Mouse (Mus musculus) hindbrain, embryonic 14.5 days (tissue): ENCODE results near the gene Ints11. TPM values are rescaled to one million over a fixed set of nuclear protein-coding genes. Genes with fewer than 3 reads are reported as not detected.

ENCODE experiments used
- ATAC-seq: fragments of 200-750 bp; cut with Nextera tagmentation; 2 replicates; pipeline ENCODE4 v1.8.0; 2017; ENCODE audit warnings: moderate number of reproducible peaks, mild to moderate bottlenecking, moderate TSS enrichment, moderate library complexity; ENCODE audit not compliant: low FRiP score
- DNase-seq: peaks from one replicate; pipeline ENCODE4 v3.0.0-alpha.2; 2015; ENCODE audit warnings: low spot score
- H3K27ac ChIP-seq: fragments of 300-500 bp; sonication (generic); 2 replicates; pipeline ENCODE4 v1.5.1; 2014; ENCODE audit warnings: mild to moderate bottlenecking, moderate library complexity
- H3K27me3 ChIP-seq: fragments of 300-500 bp; sonication (generic); 2 replicates; pipeline ENCODE4 v1.6.1; 2014; ENCODE audit warnings: mild to moderate bottlenecking, low read length, mixed read lengths; ENCODE audit not compliant: control insufficient read depth, insufficient read depth
- H3K36me3 ChIP-seq: fragments of 300-500 bp; sonication (generic); replicated peaks from 2 replicates; pipeline ENCODE4 v1.6.1; 2014; ENCODE audit not compliant: control insufficient read depth, insufficient read depth
- H3K4me1 ChIP-seq: fragments of 300-500 bp; sonication (generic); replicated peaks from 2 replicates; pipeline ENCODE4 v1.6.1; 2014; ENCODE audit warnings: antibody characterized with exemption, low read length, mixed read lengths; ENCODE audit not compliant: control insufficient read depth, insufficient read depth
- H3K4me2 ChIP-seq: fragments of 300-500 bp; sonication (generic); replicated peaks from 2 replicates; pipeline ENCODE4 v1.6.1; 2014; ENCODE audit warnings: mild to moderate bottlenecking, moderate library complexity
- H3K4me3 ChIP-seq: fragments of 300-500 bp; sonication (generic); replicated peaks from 2 replicates; pipeline ENCODE4 v1.5.1; 2014; ENCODE audit warnings: mild to moderate bottlenecking, low read length
- H3K9ac ChIP-seq: fragments of 300-500 bp; sonication (generic); 2 replicates; pipeline ENCODE4 v1.6.1; 2014
- H3K9me3 ChIP-seq: fragments of 300-500 bp; sonication (generic); 2 replicates; pipeline ENCODE4 v1.6.1; 2016; ENCODE audit warnings: low read length; ENCODE audit not compliant: control insufficient read depth
- WGBS: fragments of 180-500 bp; shearing (Covaris S2); extraction: QIAGEN DNeasy Blood & Tissue Kit; methylation state at CpG from one replicate; pipeline ENCODE4 v1.1.7; 2014; 5-methylcytosine and 5-hydroxymethylcytosine counted together
- polyA plus RNA-seq: library from polyadenylated mRNA; unstranded; fragments of >200 nt; fragmentation: Nextera tagmentation; extraction: Ambion mirVana; gene quantifications from 2 replicates; pipeline ENCODE4 v1.2.1, GENCODE M21; 2014

Gene Ints11
- polyA plus RNA-seq, 1 experiment from 2014 or later = 71.4 TPM

GRCm38 (mm10) chr4:155886330-155886729 lies 17.0 kb downstream of the Ints11 start:
- no peak for DNase-seq
- Histone ChIP-seq H3K27ac (no peak overlapping the region), H3K9me3 (no peaks in the 10 kb centered on the region), H3K27me3 (no peaks in the 10 kb centered on the region), H3K36me3 (peaks cover 61% of the 10 kb centered on the region), H3K9ac (no peak overlapping the region), H3K4me2 (no peak overlapping the region), H3K4me3 (no peak overlapping the region), H3K4me1 (peaks cover 11% of the 10 kb centered on the region)
- no peak for ATAC-seq
- 95% methylated on average over 5 of the region's 5 CpGs for WGBS

DNA sequence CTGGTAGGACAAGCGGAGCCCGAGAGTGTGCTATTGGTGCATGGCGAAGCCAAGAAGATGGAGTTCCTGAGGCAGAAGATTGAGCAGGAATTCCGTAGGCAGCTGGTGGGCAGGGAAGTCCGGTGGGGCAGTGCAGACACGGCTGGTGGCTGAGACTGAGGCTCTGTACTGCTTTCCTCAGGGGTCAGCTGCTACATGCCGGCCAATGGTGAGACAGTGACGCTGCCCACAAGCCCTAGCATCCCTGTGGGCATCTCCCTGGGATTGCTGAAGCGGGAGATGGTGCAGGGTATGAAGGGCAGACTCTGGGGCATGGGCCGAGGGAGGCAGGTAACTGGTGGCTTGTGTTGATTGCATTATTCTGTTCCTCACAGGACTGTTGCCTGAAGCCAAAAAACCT lies 18.3 kb downstream of the Ints11 start:
- Histone ChIP-seq H3K4me3 (no peak overlapping the region), H3K27ac (no peak overlapping the region), H3K27me3 (no peaks in the 10 kb centered on the region), H3K36me3 (peaks cover 61% of the 10 kb centered on the region), H3K9ac (no peak overlapping the region), H3K9me3 (no peaks in the 10 kb centered on the region), H3K4me2 (no peak overlapping the region), H3K4me1 (peaks cover 11% of the 10 kb centered on the region)
- DNase-seq (no peak), ATAC-seq (no peak)
- WGBS = 85% methylated on average over 10 of the region's 10 CpGs

GRCm38 (mm10) chr4:155888181-155888580 lies 18.8 kb downstream of the Ints11 start:
- peaks cover 61% of the 10 kb centered on the region for H3K36me3 ChIP-seq
- no peak overlapping the region for H3K9ac ChIP-seq
- H3K4me1 ChIP-seq = peaks cover 16% of the 10 kb centered on the region
- DNase-seq = no peak
- no peaks in the 10 kb centered on the region for H3K9me3 ChIP-seq
- ATAC-seq = no peak
- no peaks in the 10 kb centered on the region for H3K27me3 ChIP-seq
- no peak overlapping the region for H3K4me2 ChIP-seq
- H3K4me3 ChIP-seq = no peak overlapping the region
- 96% methylated on average over 9 of the region's 9 CpGs for WGBS
- H3K27ac ChIP-seq = no peak overlapping the region

- Histone ChIP-seq H3K9me3 (no peaks in the 10 kb centered on the region), H3K27ac (no peak overlapping the region), H3K4me3 (no peak overlapping the region), H3K9ac (no peak overlapping the region; the same call in 1 of the 2 replicates), H3K36me3 (peaks cover 58% of the 10 kb centered on the region), H3K4me1 (peaks cover 27% of the 10 kb centered on the region), H3K4me2 (no peak overlapping the region), H3K27me3 (no peaks in the 10 kb centered on the region)
- 84% methylated on average over 5 of the region's 5 CpGs for WGBS
- no peak for DNase-seq
- no peak for ATAC-seq
Observed at GRCm38 (mm10) chr4:155889316-155889715, 20.0 kb downstream of the Ints11 start.

DNA sequence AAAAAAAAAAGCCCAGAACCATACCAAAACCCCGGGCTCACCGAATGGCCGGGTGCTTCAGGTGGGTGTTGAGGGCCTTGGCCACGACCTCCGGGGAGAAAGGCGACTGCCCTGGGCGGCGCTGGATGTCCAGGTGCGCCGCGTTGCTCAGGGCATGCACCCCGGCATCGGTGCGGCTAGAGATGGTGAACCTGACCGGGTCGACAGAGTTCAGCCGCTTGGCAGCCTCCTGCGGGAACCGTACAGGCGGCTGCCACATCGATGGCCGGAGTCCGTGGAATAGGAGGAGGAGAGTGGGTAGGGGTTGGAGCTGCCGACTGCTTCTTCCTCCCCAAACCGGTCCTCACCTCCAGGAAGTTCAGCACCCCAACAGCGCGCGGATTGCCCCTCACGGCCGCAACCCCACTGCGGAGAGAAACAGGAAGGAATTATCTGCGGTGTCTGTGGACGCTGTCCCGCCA lies 21.7 kb downstream of the Ints11 start:
- ATAC-seq = 0 out of 2 replicates have a peak, but pooled peaks have one; percentile 0
- H3K9me3 ChIP-seq = no peaks in the 10 kb centered on the region
- peaks cover 41% of the 10 kb centered on the region for H3K4me1 ChIP-seq
- peak overlapping the region; percentile 99; the same call in 1 of the 2 replicates for H3K27ac ChIP-seq
- H3K4me3 ChIP-seq = peak overlapping the region; percentile 97
- no peak for DNase-seq
- H3K27me3 ChIP-seq = no peaks in the 10 kb centered on the region
- peaks cover 46% of the 10 kb centered on the region for H3K36me3 ChIP-seq
- peak overlapping the region; percentile 92 for H3K9ac ChIP-seq
- WGBS = under 1% methylated on average over 34 of the region's 34 CpGs
- peak overlapping the region; percentile 75 for H3K4me2 ChIP-seq

DNA sequence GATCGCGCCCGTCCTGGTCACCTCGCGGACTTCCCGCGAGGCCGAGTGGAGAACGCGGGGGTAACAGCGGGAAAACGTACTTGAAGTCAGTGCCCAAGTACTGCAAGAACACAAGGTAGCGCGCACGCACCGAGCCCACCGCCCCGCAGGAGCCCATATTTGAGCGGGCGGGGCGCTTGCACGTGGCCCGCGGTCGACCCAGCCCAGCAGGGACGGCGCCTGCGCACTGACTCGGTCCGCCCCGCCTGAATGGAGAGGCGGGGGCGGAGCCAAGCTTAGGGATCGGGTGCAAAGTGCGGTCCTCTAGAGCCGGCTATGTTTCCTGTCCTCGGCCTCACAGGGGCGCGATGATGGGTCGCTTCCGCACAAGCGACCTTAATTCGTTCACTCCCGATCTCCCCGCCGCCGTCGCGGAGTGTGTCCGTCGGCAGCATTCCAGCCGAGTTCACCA lies 22.2 kb downstream of the Ints11 start, which contains the start of the genes Pusl1 and Acap3:
TSS of gene Pusl1 (minus strand) at position 231 of the 451 bp plus-strand sequence.
TSS of gene Acap3 (plus strand) at position 272 of the 451 bp plus-strand sequence.
- H3K27me3 ChIP-seq = no peaks in the 10 kb centered on the region
- peak within 1 kb of the TSS; percentile 97 for H3K4me3 ChIP-seq
- peak within 1 kb of the TSS; percentile 99 for H3K27ac ChIP-seq
- H3K9me3 ChIP-seq = no peaks in the 10 kb centered on the region
- peak; percentile 98 for DNase-seq
- WGBS = under 1% methylated on average over 52 of the region's 52 CpGs
- peaks cover 46% of the 10 kb centered on the region for H3K36me3 ChIP-seq
- H3K4me2 ChIP-seq = peak within 1 kb of the TSS; percentile 75
- peak; percentile 86 for ATAC-seq
- H3K9ac ChIP-seq = peak within 1 kb of the TSS; percentile 92
- H3K4me1 ChIP-seq = peaks cover 41% of the 10 kb centered on the region

DNA sequence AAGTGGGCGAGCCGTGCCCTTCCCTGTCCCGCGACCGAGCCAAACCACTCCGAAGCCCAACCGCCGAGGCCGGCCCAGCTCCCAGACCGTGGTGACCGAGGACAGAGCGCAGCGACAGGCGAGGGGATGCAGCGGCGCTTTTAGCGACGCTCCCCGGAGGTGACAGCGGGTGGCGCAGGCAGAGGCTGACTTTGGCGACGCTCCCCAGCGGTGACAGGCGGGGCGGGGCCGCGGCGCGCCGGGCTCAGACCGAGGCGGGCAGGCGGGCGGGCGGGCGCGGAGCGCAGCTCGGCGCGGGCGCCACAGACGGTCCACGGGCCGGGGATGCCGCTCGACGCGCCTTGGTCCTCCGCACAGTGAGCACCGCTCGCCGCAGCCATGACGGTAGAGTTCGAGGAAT lies 22.7 kb downstream of the Ints11 start:
- Histone ChIP-seq H3K4me2 (peak overlapping the region; percentile 75), H3K9me3 (no peaks in the 10 kb centered on the region), H3K4me1 (peaks cover 41% of the 10 kb centered on the region), H3K27me3 (no peaks in the 10 kb centered on the region), H3K36me3 (peaks cover 46% of the 10 kb centered on the region), H3K27ac (peak overlapping the region; percentile 99), H3K9ac (peak overlapping the region; percentile 92), H3K4me3 (peak overlapping the region; percentile 97)
- DNase-seq (peak; percentile 87), ATAC-seq (peak; percentile 91)
- WGBS = under 1% methylated on average over 56 of the region's 56 CpGs

DNA sequence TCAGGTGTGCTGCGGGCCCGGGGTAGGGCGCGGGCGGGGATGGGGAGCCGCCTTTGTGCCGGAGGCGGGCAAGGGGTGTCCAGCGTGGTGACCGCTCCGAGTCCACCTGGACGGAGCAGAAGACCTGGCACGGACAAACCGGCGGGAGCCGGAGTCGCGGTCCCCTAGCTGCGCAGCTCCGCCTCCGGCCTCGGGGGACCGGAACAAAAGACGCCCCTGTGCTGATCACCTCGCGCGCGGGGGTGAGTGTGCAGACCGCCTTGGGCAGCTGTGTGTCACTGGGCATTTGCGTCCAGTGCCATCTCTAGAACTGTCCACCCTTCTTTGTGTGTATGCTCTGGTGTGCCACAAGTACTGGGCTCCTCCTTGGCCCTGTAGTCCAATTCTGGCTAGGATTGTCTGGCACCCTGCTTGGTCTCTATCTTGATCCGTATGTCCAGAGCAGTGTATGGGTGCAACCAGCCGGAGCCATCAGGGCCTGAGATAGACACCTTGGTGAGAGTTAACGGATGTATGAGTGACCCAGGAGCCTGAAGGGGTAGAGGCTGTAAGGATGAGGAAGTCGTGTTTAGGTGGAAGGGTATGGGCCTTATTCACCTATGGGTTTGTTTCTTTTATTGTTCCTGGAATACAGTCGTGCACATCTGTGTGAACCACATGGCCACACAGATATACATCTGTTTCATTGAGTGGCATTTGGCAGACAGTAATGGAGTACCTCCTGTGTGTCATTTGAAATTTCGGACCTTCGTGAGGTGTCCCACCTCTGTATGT lies 23.3 kb downstream of the Ints11 start:
- ATAC-seq (peak; percentile 23), DNase-seq (no peak)
- WGBS = 6% methylated on average over 30 of the region's 37 CpGs
- peak overlapping the region; percentile 99 for H3K27ac ChIP-seq
- H3K27me3 ChIP-seq = no peaks in the 10 kb centered on the region
- no peaks in the 10 kb centered on the region for H3K9me3 ChIP-seq
- H3K4me2 ChIP-seq = peak overlapping the region; percentile 75
- peak overlapping the region; percentile 97 for H3K4me3 ChIP-seq
- H3K36me3 ChIP-seq = peaks cover 42% of the 10 kb centered on the region
- peak overlapping the region; percentile 92 for H3K9ac ChIP-seq
- peaks cover 41% of the 10 kb centered on the region for H3K4me1 ChIP-seq

- ATAC-seq (no peak), DNase-seq (no peak)
- peak overlapping the region; percentile 92 for H3K9ac ChIP-seq
- peaks cover 40% of the 10 kb centered on the region for H3K36me3 ChIP-seq
- H3K4me1 ChIP-seq = peaks cover 41% of the 10 kb centered on the region
- no peaks in the 10 kb centered on the region for H3K27me3 ChIP-seq
- peak overlapping the region; percentile 97 for H3K4me3 ChIP-seq
- H3K4me2 ChIP-seq = peak overlapping the region; percentile 75
- 67% methylated on average over 8 of the region's 8 CpGs for WGBS
- no peaks in the 10 kb centered on the region for H3K9me3 ChIP-seq
- H3K27ac ChIP-seq = no peak overlapping the region
Observed at GRCm38 (mm10) chr4:155893212-155893690, 23.9 kb downstream of the Ints11 start.
